Mouse (Mus musculus) ES-E14 (cell line): ENCODE data around the gene Cib4. TPM values are rescaled to one million over a fixed set of nuclear protein-coding genes. Genes with fewer than 3 reads are reported as not detected.

Experiments used
- DNase-seq: peaks from one replicate; pipeline ENCODE4 v3.0.0-alpha.2; 2013; ENCODE audit warnings: low read depth, low spot score
- H3K27ac ChIP-seq: 2 replicates; pipeline ENCODE4 v1.5.1; 2012; ENCODE audit warnings: low read depth, mild to moderate bottlenecking, low read length, moderate library complexity, mixed read lengths; ENCODE audit not compliant: poor library complexity, insufficient read depth, severe bottlenecking
- H3K36me3 ChIP-seq: 2 replicates; pipeline ENCODE4 v1.6.1; 2012; ENCODE audit warnings: mild to moderate bottlenecking, low read length, moderate library complexity, mixed read lengths; ENCODE audit not compliant: control insufficient read depth, poor library complexity, insufficient read depth, severe bottlenecking
- H3K4me1 ChIP-seq, 2 experiments: fragments of 150-350 bp in 1 of 2; sonication (generic) in 1 of 2; 2 replicates each; pipeline ENCODE4 v1.6.1; 2012; ENCODE audit warnings: low read length in 2 of 2, mild to moderate bottlenecking in 1 of 2, mixed read lengths in 1 of 2; ENCODE audit not compliant: control insufficient read depth in 2 of 2, insufficient read depth in 2 of 2, poor library complexity in 1 of 2
- H3K4me3 ChIP-seq, 2 experiments: fragments of 150-350 bp in 1 of 2; sonication (generic) in 1 of 2; 2 replicates each; pipeline ENCODE4 v1.5.1; 2012; ENCODE audit warnings: low read length in 2 of 2, low read depth in 1 of 2, mild to moderate bottlenecking in 1 of 2, mixed read lengths in 1 of 2; ENCODE audit not compliant: insufficient read depth in 1 of 2, poor library complexity in 1 of 2, severe bottlenecking in 1 of 2
- H3K9ac ChIP-seq: 2 replicates; pipeline ENCODE4 v1.6.1; 2012; ENCODE audit warnings: low read depth, mild to moderate bottlenecking, low read length, mixed read lengths; ENCODE audit not compliant: poor library complexity, insufficient read depth, severe bottlenecking
- H3K9me3 ChIP-seq: fragments of 150-350 bp; sonication (generic); 2 replicates; pipeline ENCODE4 v1.6.1; 2012; ENCODE audit warnings: low read depth, mild to moderate bottlenecking, low read length; ENCODE audit not compliant: control insufficient read depth, insufficient read depth
- CHD2 ChIP-seq: IDR thresholded peaks from 2 replicates; pipeline ENCODE4 v1.6.1; 2014; ENCODE audit warnings: mild to moderate bottlenecking, low read depth, low read length, inconsistent platforms
- HCFC1 ChIP-seq: IDR thresholded peaks from 2 replicates; pipeline ENCODE4 v1.6.1; 2012; ENCODE audit warnings: low read length, inconsistent platforms, borderline replicate concordance; ENCODE audit not compliant: insufficient read depth
- MAFK ChIP-seq: IDR thresholded peaks from 2 replicates; pipeline ENCODE4 v1.6.1; 2014; ENCODE audit warnings: mild to moderate bottlenecking, low read depth, low read length, inconsistent platforms; ENCODE audit not compliant: insufficient read depth
- ZC3H11A ChIP-seq: IDR thresholded peaks from 2 replicates; pipeline ENCODE4 v1.6.1; 2012; ENCODE audit warnings: low read depth, mild to moderate bottlenecking, inconsistent platforms, low read length, borderline replicate concordance
- ZNF384 ChIP-seq: IDR thresholded peaks from 2 replicates; pipeline ENCODE4 v1.6.1; 2012; ENCODE audit warnings: low read depth, low read length, inconsistent platforms
- in situ Hi-C, 2 experiments: fragments of 600-800 bp; cut with MboI; formaldehyde crosslinking; loops; one replicate each; pipeline ENCODE4 v1.15.1; 2025; ENCODE audit warnings: low sequenced_read_pairs in 2 of 2, inconsistent platforms in 1 of 2; ENCODE audit not compliant: unreplicated experiment in 2 of 2
- total RNA-seq: library from RNA; depleted of rRNA; stranded (reverse); fragments of 300-350 nt; gene quantifications from 2 replicates; pipeline ENCODE4 v1.2.3, GENCODE M21; 2012; rRNA removed

Cib4 gene
- total RNA-seq, result not detected in 2 replicates

DNA sequence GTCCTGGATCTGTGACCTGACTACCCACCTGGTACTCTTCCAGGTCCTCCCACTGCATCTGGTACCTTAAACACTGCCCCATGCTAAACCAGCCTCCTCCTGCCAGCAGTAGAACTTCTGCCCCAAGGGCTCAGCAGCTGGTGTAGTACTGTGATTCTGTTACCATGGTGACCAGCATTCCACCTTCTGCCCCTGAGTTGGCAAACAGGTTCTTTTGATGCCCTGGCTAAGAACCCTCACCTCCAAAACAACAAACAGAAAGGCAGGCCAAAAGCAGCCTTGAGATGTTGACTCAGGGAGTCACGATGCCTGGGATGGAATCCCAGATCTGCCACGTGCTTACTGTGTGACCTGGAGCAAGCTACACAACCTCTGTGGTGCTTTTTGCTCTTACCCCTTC, at the start of gene Cib4:
TSS of gene Cib4 (minus strand) at position 139 of the 400 bp plus-strand sequence.
- H3K9ac ChIP-seq, result no peak within 1 kb of the TSS
- H3K36me3 ChIP-seq, result no peaks in the 10 kb centered on the region
- TF ChIP-seq ZNF384, result no peak
- no peak for TF ChIP-seq HCFC1
- TF ChIP-seq ZC3H11A, result no peak
- TF ChIP-seq CHD2, result no peak
- TF ChIP-seq MAFK, result no peak
- no peaks in the 10 kb centered on the region for H3K9me3 ChIP-seq
- no peak for DNase-seq
- H3K27ac ChIP-seq, result no peak within 1 kb of the TSS
- H3K4me1 ChIP-seq, result 0 out of 4 replicates have a peak, but pooled peaks cover 0 to 2% of the 10 kb centered on the region in 2 experiments
- in situ Hi-C loops, result no loop called here
- no peak within 1 kb of the TSS for H3K4me3 ChIP-seq

DNA sequence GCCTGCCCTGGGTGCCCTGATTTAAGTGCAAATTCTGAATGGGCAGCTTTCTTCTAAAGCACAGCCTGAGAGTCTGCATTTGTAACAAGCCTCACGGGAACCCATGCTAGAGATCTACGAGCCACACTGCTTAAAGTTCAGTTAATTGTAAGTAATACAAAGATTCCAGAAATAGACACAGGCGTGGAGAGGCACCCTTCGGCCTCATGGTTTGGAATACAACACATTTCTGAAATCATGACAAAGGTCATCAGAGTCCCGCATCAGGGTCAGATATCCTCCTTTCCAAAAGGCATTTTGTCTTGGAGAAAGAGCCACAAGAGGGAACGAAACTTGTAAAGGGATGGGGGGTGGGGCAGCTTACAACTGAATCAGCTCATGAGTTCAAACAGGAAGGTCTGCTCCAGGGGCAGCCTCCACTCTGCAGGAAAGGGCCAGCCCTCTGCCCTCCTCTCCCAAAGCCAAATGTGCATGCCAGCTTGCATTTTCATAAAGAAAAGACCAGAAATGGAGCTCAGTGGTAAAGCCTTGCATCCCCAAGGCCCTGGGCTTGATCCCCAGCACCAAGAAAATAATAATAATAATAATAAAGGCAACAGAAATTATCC, 49.4 kb upstream of the Cib4 start:
- TF ChIP-seq HCFC1, result no peak
- TF ChIP-seq CHD2, result no peak
- no peak for TF ChIP-seq ZNF384
- TF ChIP-seq MAFK, result no peak
- Histone ChIP-seq H3K9ac (no peak overlapping the region), H3K4me3 (no peak overlapping the region), H3K36me3 (no peaks in the 10 kb centered on the region), H3K9me3 (no peaks in the 10 kb centered on the region), H3K4me1 (no peaks in the 10 kb centered on the region), H3K27ac (no peak overlapping the region)
- in situ Hi-C loops, result no loop called here
- no peak for DNase-seq

DNA sequence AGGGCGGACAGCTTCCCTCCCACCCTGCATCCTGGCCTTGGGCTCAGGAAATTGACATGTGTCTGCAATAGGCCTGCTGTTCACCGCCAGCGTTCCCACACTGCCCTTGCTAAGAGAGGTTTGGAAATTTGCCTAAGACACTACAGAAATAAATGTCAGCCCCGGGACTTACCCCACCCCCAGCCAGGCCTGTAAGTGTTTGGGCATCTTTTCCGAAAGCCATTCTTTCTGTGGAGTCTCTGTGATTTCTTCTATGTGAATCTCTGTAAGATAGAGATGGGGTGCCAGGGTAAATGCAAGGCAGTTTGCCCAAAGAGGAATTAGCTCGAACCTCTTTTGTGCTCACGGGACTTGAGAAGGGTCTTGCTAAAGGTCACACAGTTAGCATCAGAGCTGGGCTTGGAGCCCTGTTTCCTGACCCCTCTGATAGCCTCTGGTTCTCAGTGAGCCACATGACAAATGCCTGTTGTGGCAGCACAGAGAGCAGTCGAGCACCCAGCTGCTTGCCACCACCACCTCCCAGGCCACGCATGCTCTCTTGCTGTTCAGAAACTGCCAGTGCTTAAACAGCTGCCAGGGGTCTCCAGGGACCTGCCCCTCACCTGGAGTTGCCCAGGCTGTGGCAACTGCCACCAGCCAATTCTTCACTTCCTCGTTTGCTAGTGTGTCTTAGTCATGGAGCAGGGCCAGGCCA, 48.3 kb upstream of the Cib4 start:
- in situ Hi-C loops, result no loop called here
- no peaks in the 10 kb centered on the region for H3K36me3 ChIP-seq
- DNase-seq, result no peak
- no peaks in the 10 kb centered on the region; a peak in 1 of 4 replicates for H3K4me1 ChIP-seq
- H3K9me3 ChIP-seq, result no peaks in the 10 kb centered on the region
- no peak overlapping the region for H3K4me3 ChIP-seq
- no peak overlapping the region for H3K9ac ChIP-seq
- TF ChIP-seq ZNF384 (no peak), MAFK (no peak), HCFC1 (no peak), ZC3H11A (no peak), CHD2 (no peak)
- no peak overlapping the region for H3K27ac ChIP-seq

DNA sequence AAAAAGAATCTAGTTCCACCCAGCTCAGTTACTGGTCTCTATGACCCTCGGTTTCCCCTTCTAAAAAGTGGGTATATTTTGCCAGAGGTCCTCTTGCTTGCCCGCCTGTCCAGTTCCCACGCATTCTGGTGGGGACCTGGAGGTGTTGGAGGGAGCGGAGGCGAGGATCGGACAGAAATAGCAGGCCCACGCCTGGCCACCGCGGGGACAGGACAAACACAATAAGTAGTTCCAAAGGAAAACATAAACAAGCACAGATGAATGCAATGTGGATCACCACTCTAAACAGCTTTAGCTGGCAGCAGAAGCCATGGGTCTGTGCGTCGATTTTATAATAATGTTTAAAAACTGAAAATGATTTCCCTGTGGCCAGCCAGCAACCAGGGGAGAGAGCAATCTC, 47.7 kb upstream of the Cib4 start:
- TF ChIP-seq CHD2 (no peak), HCFC1 (no peak), MAFK (no peak), ZC3H11A (no peak), ZNF384 (no peak)
- DNase-seq, result no peak
- no peak overlapping the region for H3K27ac ChIP-seq
- H3K36me3 ChIP-seq, result no peaks in the 10 kb centered on the region
- H3K9ac ChIP-seq, result no peak overlapping the region
- no peak overlapping the region for H3K4me3 ChIP-seq
- in situ Hi-C loops, result no loop called here
- H3K9me3 ChIP-seq, result no peaks in the 10 kb centered on the region
- H3K4me1 ChIP-seq, result peaks cover 0 to 2% of the 10 kb centered on the region in 2 experiments; a peak in 1 of 4 replicates
